ENCODE assay signal across 24 mouse cellular contexts in genomic region chr3:142049093-142049492, GRCm38 (mm10).
"Had no signal": no experiment of that assay in that cellular context is flagged by ENCODE, and none has a peak within 500 bp of the region (broad histone marks: within the 10 kb centered on the region; RNA-seq: fewer than 3 reads in every experiment).

No protein-coding gene starts in this region.

- H3K9me3 ChIP-seq: heart, embryonic 10.5 days; heart, embryonic 12.5 days; hindbrain, embryonic 10.5 days; hindbrain, embryonic 12.5 days; intestine, embryonic 15.5 days; limb, embryonic 13.5 days; limb, embryonic 15.5 days had no signal

- DNase-seq: gastrocnemius, adult 2 months; gastrocnemius, postnatal 10 days; gastrocnemius, postnatal 25 days; heart, adult 18-20 months; heart, postnatal 10 days; heart, postnatal 4 days; kidney, adult 18-20 months; kidney, adult 8-10 months; kidney, postnatal 10 days; kidney, postnatal 36 days; layer of hippocampus, adult 9-11 months; layer of hippocampus, postnatal 36 days; left cerebral cortex, postnatal 4 days had no signal

- H3K4me2 ChIP-seq: heart, embryonic 12.5 days; hindbrain, embryonic 12.5 days; hindbrain, embryonic 14.5 days; intestine, embryonic 15.5 days; limb, embryonic 13.5 days; limb, embryonic 15.5 days had no signal

- H3K27me3 ChIP-seq: heart, embryonic 12.5 days; hindbrain, embryonic 12.5 days; intestine, embryonic 15.5 days; limb, embryonic 15.5 days had no signal

- H3K27ac ChIP-seq: gastrocnemius, adult 2 months; heart, embryonic 10.5 days; hindbrain, embryonic 10.5 days; hindbrain, embryonic 12.5 days; hindbrain, embryonic 14.5 days; intestine, embryonic 15.5 days; limb, embryonic 13.5 days; limb, embryonic 15.5 days had no signal

- H3K4me3 ChIP-seq: gastrocnemius, adult 2 months; heart, embryonic 10.5 days; heart, embryonic 12.5 days; hindbrain, embryonic 10.5 days; hindbrain, embryonic 12.5 days; intestine, embryonic 15.5 days; limb, embryonic 13.5 days; limb, embryonic 15.5 days had no signal

- ATAC-seq: hindbrain, embryonic 16.5 days; inflammation-experienced regulatory T-cells, adult 6 months; intestine, embryonic 15.5 days; intestine, postnatal 0 days had no signal

- H3K36me3 ChIP-seq: heart, embryonic 10.5 days; heart, embryonic 12.5 days; hindbrain, embryonic 10.5 days; hindbrain, embryonic 12.5 days; intestine, embryonic 15.5 days; limb, embryonic 13.5 days; limb, embryonic 15.5 days had no signal

- H3K9ac ChIP-seq: heart, embryonic 12.5 days; hindbrain, embryonic 12.5 days; hindbrain, embryonic 14.5 days; intestine, embryonic 15.5 days; limb, embryonic 13.5 days; limb, embryonic 15.5 days had no signal

- H3K4me1 ChIP-seq: heart, embryonic 10.5 days; hindbrain, embryonic 12.5 days; intestine, embryonic 15.5 days; limb, embryonic 13.5 days; limb, embryonic 15.5 days had no signal
